Mouse (Mus musculus) mouse embryonic stem cell (cell line): ENCODE measurements around the gene Cma1.

Experiments
- in situ Hi-C, 2 experiments: fragments of 300-500 bp; cut with MboI; formaldehyde crosslinking; loops; 1 replicate in 1 of 2; 3 replicates in 1 of 2; pipeline ENCODE4 v1.14.3; 2019 to 2020; ENCODE audit warnings: low sequenced_read_pairs in 2 of 2, low pct_unique_long_range_greater_than_20kb in 1 of 2, mixed read lengths in 1 of 2; ENCODE audit not compliant: unreplicated experiment in 1 of 2

Cma1 gene

DNA sequence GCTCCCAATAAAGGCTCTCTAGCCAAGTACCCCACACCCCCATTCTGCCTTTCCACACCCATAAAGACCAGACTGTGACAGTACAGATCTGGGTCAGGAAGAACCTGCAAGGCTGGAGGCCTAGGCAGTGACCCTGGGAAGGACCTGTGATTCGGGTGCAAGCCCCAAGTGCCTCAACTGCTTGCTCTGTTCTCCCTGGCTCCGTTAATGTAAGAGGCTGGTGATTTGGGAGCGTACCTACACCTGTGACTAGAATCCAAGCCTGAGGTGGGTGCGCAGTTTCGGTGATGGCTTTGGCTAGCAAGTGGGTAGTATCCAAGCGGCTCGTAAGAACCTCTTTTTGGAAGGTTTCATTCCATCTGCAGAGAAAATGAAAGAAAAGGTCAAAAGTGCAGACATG, 45.5 kb downstream of the Cma1 start:
- in situ Hi-C loops = no loop called here

DNA sequence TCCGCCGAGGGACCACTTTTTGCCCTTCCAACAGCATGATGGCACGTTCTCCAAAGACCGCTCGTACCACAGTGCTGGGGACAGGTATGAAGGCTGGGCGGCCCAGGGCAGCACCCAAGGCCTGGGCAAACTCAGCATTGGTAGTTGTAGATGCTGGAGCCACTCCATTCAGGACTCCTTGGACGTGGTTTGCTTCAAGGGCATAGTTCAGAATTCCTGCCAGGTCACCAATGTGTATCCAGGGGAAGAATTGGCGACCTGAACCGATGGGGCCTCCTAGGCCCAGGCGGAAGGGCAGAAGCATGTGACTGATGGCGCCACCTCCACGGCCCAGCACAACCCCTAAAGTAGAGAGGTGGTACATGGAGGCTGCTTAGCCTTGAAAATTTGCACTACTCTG, 46.8 kb downstream of the Cma1 start:
- in situ Hi-C loops = no loop called here
